Mouse (Mus musculus) myocyte (in vitro differentiated cells): ENCODE measurements around the gene St3gal4. TPM values are rescaled to one million over a fixed set of nuclear protein-coding genes. Genes with fewer than 3 reads are reported as not detected.

Experiments used
- H3K27me3 ChIP-seq: one replicate; pipeline ENCODE4 v1.6.1; 2011; ENCODE audit not compliant: control insufficient read depth, insufficient read depth, insufficient read length
- H3K36me3 ChIP-seq: one replicate; pipeline ENCODE4 v1.6.1; 2011; ENCODE audit not compliant: control insufficient read depth, insufficient read depth
- H3K4me2 ChIP-seq: one replicate; pipeline ENCODE4 v1.6.1; 2011; ENCODE audit warnings: low read depth, control low read depth
- H3K4me3 ChIP-seq: one replicate; pipeline ENCODE4 v1.5.1; 2011; ENCODE audit warnings: mild to moderate bottlenecking, control low read depth, moderate library complexity
- H3K79me2 ChIP-seq: one replicate; pipeline ENCODE4 v1.6.1; 2011; ENCODE audit not compliant: control insufficient read depth, insufficient read depth
- H3ac ChIP-seq: one replicate; pipeline ENCODE4 v1.6.1; 2011; ENCODE audit not compliant: control insufficient read depth, insufficient read length
- CEBPB ChIP-seq: IDR thresholded peaks from 2 replicates; pipeline ENCODE4 v1.6.1; 2011; ENCODE audit warnings: mild to moderate bottlenecking, moderate library complexity; ENCODE audit not compliant: poor library complexity, insufficient read depth, severe bottlenecking
- E2F4 ChIP-seq: IDR thresholded peaks from one replicate; pipeline ENCODE4 v1.6.1; 2011; ENCODE audit warnings: mild to moderate bottlenecking, control low read depth, moderate library complexity; ENCODE audit not compliant: insufficient read depth
- MAX ChIP-seq: IDR thresholded peaks from one replicate; pipeline ENCODE4 v1.6.1; 2011; ENCODE audit warnings: low read depth, mild to moderate bottlenecking, control low read depth
- MYOD1 ChIP-seq, 3 experiments: IDR thresholded peaks; one replicate each; pipeline ENCODE4 v1.6.1; 2011; ENCODE audit warnings: control low read depth in 2 of 3, low read depth in 2 of 3, mild to moderate bottlenecking in 2 of 3, moderate library complexity in 1 of 3; ENCODE audit not compliant: insufficient read length in 2 of 3, control insufficient read depth in 1 of 3
- MYOG ChIP-seq, 3 experiments: IDR thresholded peaks; one replicate each; pipeline ENCODE4 v1.6.1; 2011; ENCODE audit warnings: control low read depth in 2 of 3, low read depth in 2 of 3, mild to moderate bottlenecking in 2 of 3; ENCODE audit not compliant: insufficient read length in 2 of 3, control insufficient read depth in 1 of 3, insufficient read depth in 1 of 3
- POLR2A ChIP-seq: IDR thresholded peaks from one replicate; pipeline ENCODE4 v1.6.1; 2011; ENCODE audit warnings: low read depth, mild to moderate bottlenecking, control low read depth, moderate library complexity; ENCODE audit not compliant: insufficient read length
- POLR2AphosphoS2 ChIP-seq: IDR thresholded peaks from one replicate; pipeline ENCODE4 v1.6.1; 2011; ENCODE audit warnings: low read depth, control low read depth; ENCODE audit not compliant: insufficient read length
- REST ChIP-seq: IDR thresholded peaks from one replicate; pipeline ENCODE4 v1.6.1; 2011; ENCODE audit warnings: mild to moderate bottlenecking, control low read depth, moderate library complexity; ENCODE audit not compliant: insufficient read depth, insufficient read length
- SRF ChIP-seq: IDR thresholded peaks from one replicate; pipeline ENCODE4 v1.6.1; 2011; ENCODE audit warnings: low read depth; ENCODE audit not compliant: control insufficient read depth, insufficient read length
- TCF12 ChIP-seq: IDR thresholded peaks from one replicate; pipeline ENCODE4 v1.6.1; 2011; ENCODE audit warnings: mild to moderate bottlenecking, control low read depth; ENCODE audit not compliant: poor library complexity, insufficient read depth, severe bottlenecking
- TCF3 ChIP-seq: IDR thresholded peaks from one replicate; pipeline ENCODE4 v1.6.1; 2011; ENCODE audit warnings: low read depth, control low read depth; ENCODE audit not compliant: insufficient read length
- USF1 ChIP-seq: IDR thresholded peaks from one replicate; pipeline ENCODE4 v1.6.1; 2011; ENCODE audit warnings: low read depth, mild to moderate bottlenecking, control low read depth, moderate library complexity
- polyA plus RNA-seq: library from polyadenylated mRNA; unstranded; fragments of >200 nt; fragmentation: generic; extraction: Trizol; gene quantifications from one replicate; pipeline ENCODE4 v1.2.1, GENCODE M21; 2012; ENCODE audit warnings: missing spikeins

The St3gal4 gene
- polyA plus RNA-seq, 1 experiment, result 24.0 TPM

GRCm38 (mm10) chr9:35163011-35163690, 44.1 kb upstream of the St3gal4 start:
- Histone ChIP-seq H3K79me2 (peaks cover 1% of the 10 kb centered on the region), H3ac (no peak overlapping the region), H3K4me2 (no peak overlapping the region), H3K27me3 (no peaks in the 10 kb centered on the region), H3K36me3 (peaks cover 15% of the 10 kb centered on the region), H3K4me3 (no peak overlapping the region)
- TF ChIP-seq MYOG (IDR thresholded peaks at IDR 0.05; ENCODE audit: control insufficient read depth in 1 of 3, insufficient read depth in 1 of 3, insufficient read length in 2 of 3, low read depth in 2 of 3) (no peak), E2F4 (no peak), TCF12 (no peak), TCF3 (no peak), POLR2A (no peak), CEBPB (no peak), POLR2AphosphoS2 (no peak)

GRCm38 (mm10) chr9:35161721-35162120, 42.7 kb upstream of the St3gal4 start:
- TF ChIP-seq MYOG (IDR thresholded peaks at IDR 0.05; ENCODE audit: control insufficient read depth in 1 of 3, insufficient read depth in 1 of 3, insufficient read length in 2 of 3, low read depth in 2 of 3) (no peak), POLR2A (no peak), E2F4 (no peak), REST (no peak), SRF (no peak), MYOD1 (IDR thresholded peaks at IDR 0.05; ENCODE audit: control insufficient read depth in 1 of 3, insufficient read length in 2 of 3, low read depth in 2 of 3) (no peak), TCF12 (no peak), POLR2AphosphoS2 (no peak), TCF3 (no peak), USF1 (no peak), MAX (no peak), CEBPB (no peak)
- no peak overlapping the region for H3ac ChIP-seq
- H3K27me3 ChIP-seq, result no peaks in the 10 kb centered on the region

GRCm38 (mm10) chr9:35160662-35161061, 41.6 kb upstream of the St3gal4 start:
- Histone ChIP-seq H3K79me2 (peaks cover 10% of the 10 kb centered on the region), H3K4me2 (no peak overlapping the region), H3ac (no peak overlapping the region), H3K36me3 (peaks cover 15% of the 10 kb centered on the region), H3K27me3 (no peaks in the 10 kb centered on the region), H3K4me3 (no peak overlapping the region)
- TF ChIP-seq USF1 (no peak), E2F4 (no peak), REST (no peak), MYOG (IDR thresholded peaks at IDR 0.05; ENCODE audit: control insufficient read depth in 1 of 3, insufficient read depth in 1 of 3, insufficient read length in 2 of 3, low read depth in 2 of 3) (no peak), POLR2A (no peak), TCF12 (no peak), MAX (no peak)

More at GRCm38 (mm10) chr9:35161721-35162120, 42.7 kb upstream of the St3gal4 start:
- peaks cover 10% of the 10 kb centered on the region for H3K79me2 ChIP-seq
- H3K4me3 ChIP-seq, result no peak overlapping the region
- H3K36me3 ChIP-seq, result peaks cover 15% of the 10 kb centered on the region
- H3K4me2 ChIP-seq, result no peak overlapping the region

GRCm38 (mm10) chr9:35158477-35158876, 39.4 kb upstream of the St3gal4 start:
- Histone ChIP-seq H3K36me3 (peaks cover 15% of the 10 kb centered on the region), H3ac (no peak overlapping the region), H3K79me2 (peaks cover 14% of the 10 kb centered on the region), H3K4me2 (no peak overlapping the region), H3K27me3 (no peaks in the 10 kb centered on the region), H3K4me3 (no peak overlapping the region)
- TF ChIP-seq MYOG (IDR thresholded peaks at IDR 0.05; ENCODE audit: control insufficient read depth in 1 of 3, insufficient read depth in 1 of 3, insufficient read length in 2 of 3, low read depth in 2 of 3), result no peak
- TF ChIP-seq POLR2A, result no peak
- TF ChIP-seq SRF, result no peak
- no peak for TF ChIP-seq MAX
- TF ChIP-seq POLR2AphosphoS2, result no peak
- no peak for TF ChIP-seq MYOD1 (IDR thresholded peaks at IDR 0.05; ENCODE audit: control insufficient read depth in 1 of 3, insufficient read length in 2 of 3, low read depth in 2 of 3)
- TF ChIP-seq TCF3, result no peak
- no peak for TF ChIP-seq TCF12
- TF ChIP-seq USF1, result no peak
- TF ChIP-seq REST, result no peak
- TF ChIP-seq CEBPB, result no peak
- TF ChIP-seq E2F4, result no peak

GRCm38 (mm10) chr9:35156862-35157261, 37.8 kb upstream of the St3gal4 start:
- Histone ChIP-seq H3K4me3 (no peak overlapping the region), H3K27me3 (no peaks in the 10 kb centered on the region), H3K4me2 (peak overlapping the region; percentile 76), H3K79me2 (peaks cover 14% of the 10 kb centered on the region), H3ac (no peak overlapping the region), H3K36me3 (peaks cover 15% of the 10 kb centered on the region)
- TF ChIP-seq SRF (no peak), POLR2A (no peak), MYOG (IDR thresholded peaks at IDR 0.05; ENCODE audit: control insufficient read depth in 1 of 3, insufficient read depth in 1 of 3, insufficient read length in 2 of 3, low read depth in 2 of 3) (no peak), MYOD1 (IDR thresholded peaks at IDR 0.05; ENCODE audit: control insufficient read depth in 1 of 3, insufficient read length in 2 of 3, low read depth in 2 of 3) (no peak), CEBPB (no peak), E2F4 (no peak), REST (no peak)
